Mouse (Mus musculus) kidney, postnatal 0 days (tissue): ENCODE measurements around the gene Bdp1. TPM values are rescaled to one million over a fixed set of nuclear protein-coding genes. Genes with fewer than 3 reads are reported as not detected.

Experiments used
- ATAC-seq: fragments of 200-750 bp; cut with Nextera tagmentation; replicated peaks from 2 replicates; pipeline ENCODE4 v1.8.0; 2017; ENCODE audit warnings: low read depth, moderate number of reproducible peaks, moderate TSS enrichment, moderate library complexity; ENCODE audit not compliant: low FRiP score
- DNase-seq: peaks from one replicate; pipeline ENCODE4 v3.0.0-alpha.2; 2016; ENCODE audit warnings: low spot score
- H3K27ac ChIP-seq: fragments of 300-500 bp; sonication (generic); 2 replicates; pipeline ENCODE4 v1.5.1; 2014; ENCODE audit warnings: mild to moderate bottlenecking
- H3K27me3 ChIP-seq: fragments of 300-500 bp; sonication (generic); 2 replicates; pipeline ENCODE4 v1.6.1; 2014; ENCODE audit warnings: low read length, mixed read lengths; ENCODE audit not compliant: insufficient read depth
- H3K36me3 ChIP-seq: fragments of 300-500 bp; sonication (generic); 2 replicates; pipeline ENCODE4 v1.6.1; 2014; ENCODE audit warnings: low read length, mixed read lengths; ENCODE audit not compliant: insufficient read depth
- H3K4me1 ChIP-seq: fragments of 300-500 bp; sonication (generic); replicated peaks from 2 replicates; pipeline ENCODE4 v1.6.1; 2014; ENCODE audit warnings: antibody characterized with exemption, low read length, mixed read lengths; ENCODE audit not compliant: insufficient read depth
- H3K4me2 ChIP-seq: fragments of 300-500 bp; sonication (generic); 2 replicates; pipeline ENCODE4 v1.6.1; 2014; ENCODE audit warnings: mild to moderate bottlenecking, low read length, moderate library complexity, mixed read lengths
- H3K4me3 ChIP-seq: fragments of 300-500 bp; sonication (generic); replicated peaks from 2 replicates; pipeline ENCODE4 v1.5.1; 2014; ENCODE audit warnings: low read depth, low read length
- H3K9ac ChIP-seq: fragments of 300-500 bp; sonication (generic); 2 replicates; pipeline ENCODE4 v1.6.1; 2014; ENCODE audit warnings: low read depth, low read length
- H3K9me3 ChIP-seq: fragments of 300-500 bp; sonication (generic); replicated peaks from 2 replicates; pipeline ENCODE4 v1.6.1; 2016; ENCODE audit warnings: low read length, inconsistent platforms, mixed read lengths
- CTCF ChIP-seq: IDR thresholded peaks from 2 replicates; pipeline ENCODE4 v1.5.1; 2016; ENCODE audit warnings: antibody characterized with exemption, low read depth, mild to moderate bottlenecking, moderate library complexity
- WGBS: fragments of 180-500 bp; shearing (Covaris S2); extraction: QIAGEN DNeasy Blood & Tissue Kit; methylation state at CpG from one replicate; pipeline ENCODE4 v1.1.7; 2014; 5-methylcytosine and 5-hydroxymethylcytosine counted together
- polyA plus RNA-seq: library from polyadenylated mRNA; unstranded; fragments of >200 nt; fragmentation: Nextera tagmentation; extraction: Ambion mirVana; gene quantifications from 2 replicates; pipeline ENCODE4 v1.2.1, GENCODE M21; 2015

Gene Bdp1
- polyA plus RNA-seq, 1 experiment from 2014 or later, result 21.6 TPM

DNA sequence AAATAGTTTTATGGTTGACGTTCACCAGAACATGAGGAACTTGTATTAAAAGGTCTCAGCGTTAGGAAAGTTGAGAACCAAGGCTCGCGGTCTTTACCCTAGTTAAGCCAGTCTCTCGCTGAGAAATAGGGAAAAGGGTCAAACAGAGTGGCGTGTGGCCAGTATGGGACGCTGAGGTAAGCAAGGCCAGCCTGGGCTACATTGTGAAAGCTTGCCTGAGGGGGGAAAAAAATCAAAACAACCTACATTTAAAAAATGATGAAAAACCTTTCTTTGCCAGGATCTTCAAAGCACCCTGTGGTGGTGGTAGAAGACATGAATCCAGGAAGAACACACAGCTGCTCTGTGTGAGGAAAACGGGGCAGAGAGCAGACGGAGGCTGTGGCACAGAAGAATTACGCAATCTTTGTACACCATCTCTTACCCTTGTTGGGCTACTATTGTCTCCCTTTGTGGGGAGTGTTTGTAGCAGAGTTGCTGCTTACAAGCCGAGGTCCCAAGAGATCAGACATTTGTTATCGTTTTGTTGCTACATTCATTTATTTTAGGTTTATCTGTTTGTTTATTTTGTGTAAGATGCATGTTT is 97.9 kb downstream of the Bdp1 start:
- WGBS, result 85% methylated on average over 12 of the region's 12 CpGs
- no peak for ATAC-seq
- TF ChIP-seq CTCF, result no peak

DNA sequence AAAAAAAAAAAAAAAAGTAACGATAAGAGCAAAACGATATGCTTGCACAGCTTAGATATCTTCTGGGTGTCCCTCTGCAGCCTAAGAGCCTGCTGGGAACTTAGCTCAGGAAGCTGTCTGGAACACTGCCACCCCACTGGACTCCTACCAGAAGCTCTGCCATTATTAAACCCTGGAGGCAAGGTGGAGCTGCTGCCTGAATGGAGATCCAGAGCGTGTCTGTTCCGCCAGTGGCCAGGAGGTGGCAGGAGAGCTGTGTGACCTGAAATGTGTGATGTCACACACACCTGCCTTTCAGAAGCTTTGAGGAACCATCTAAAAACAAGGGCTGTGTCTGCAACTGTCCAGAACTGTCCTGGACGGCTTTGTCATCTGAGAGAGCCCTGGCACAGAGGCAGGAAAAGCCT is 102.1 kb downstream of the Bdp1 start:
- DNase-seq (peak; percentile 80), ATAC-seq (0 out of 2 replicates have a peak, but pooled peaks have one; percentile 33)
- Histone ChIP-seq H3K27ac (no peak overlapping the region), H3K4me3 (no peak overlapping the region), H3K4me2 (no peak overlapping the region), H3K27me3 (no peaks in the 10 kb centered on the region), H3K9ac (no peak overlapping the region), H3K36me3 (no peaks in the 10 kb centered on the region), H3K4me1 (no peaks in the 10 kb centered on the region), H3K9me3 (no peaks in the 10 kb centered on the region)
- TF ChIP-seq CTCF, result peak; percentile 85
- WGBS, result 34% methylated on average over 5 of the region's 5 CpGs

More for the DNA sequence above, 97.9 kb downstream of the Bdp1 start:
- H3K36me3 ChIP-seq, result no peaks in the 10 kb centered on the region
- no peaks in the 10 kb centered on the region for H3K4me1 ChIP-seq
- no peak overlapping the region for H3K4me3 ChIP-seq
- no peak overlapping the region for H3K4me2 ChIP-seq
- no peak for DNase-seq
- no peaks in the 10 kb centered on the region for H3K27me3 ChIP-seq
- no peak overlapping the region for H3K27ac ChIP-seq
- no peaks in the 10 kb centered on the region for H3K9me3 ChIP-seq
- H3K9ac ChIP-seq, result no peak overlapping the region

DNA sequence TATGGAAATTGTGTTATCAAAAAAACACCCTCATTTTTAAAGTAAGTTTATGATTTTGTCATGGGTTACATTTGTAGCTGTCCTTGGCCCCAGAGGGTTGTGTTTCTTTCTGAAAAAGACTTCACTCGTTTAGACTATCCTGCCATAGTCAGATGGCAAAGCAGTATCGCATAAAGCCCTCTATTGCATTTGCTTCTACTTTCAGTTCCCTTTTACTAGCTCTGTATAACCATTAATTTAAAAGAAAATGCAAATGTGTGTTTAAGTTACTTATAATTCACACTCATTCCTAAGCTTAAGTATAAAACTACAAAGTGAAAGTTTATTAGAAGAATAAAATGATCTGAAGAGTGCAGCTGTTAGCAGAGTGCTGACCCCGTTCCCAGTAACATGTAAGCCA is 104.8 kb downstream of the Bdp1 start:
- DNase-seq (no peak), ATAC-seq (no peak)
- Histone ChIP-seq H3K4me2 (no peak overlapping the region), H3K36me3 (no peaks in the 10 kb centered on the region), H3K4me1 (no peaks in the 10 kb centered on the region), H3K27ac (no peak overlapping the region), H3K4me3 (no peak overlapping the region), H3K27me3 (no peaks in the 10 kb centered on the region), H3K9ac (no peak overlapping the region), H3K9me3 (no peaks in the 10 kb centered on the region)
- TF ChIP-seq CTCF, result no peak
- WGBS, result 89% methylated on average over 3 of the region's 3 CpGs

DNA sequence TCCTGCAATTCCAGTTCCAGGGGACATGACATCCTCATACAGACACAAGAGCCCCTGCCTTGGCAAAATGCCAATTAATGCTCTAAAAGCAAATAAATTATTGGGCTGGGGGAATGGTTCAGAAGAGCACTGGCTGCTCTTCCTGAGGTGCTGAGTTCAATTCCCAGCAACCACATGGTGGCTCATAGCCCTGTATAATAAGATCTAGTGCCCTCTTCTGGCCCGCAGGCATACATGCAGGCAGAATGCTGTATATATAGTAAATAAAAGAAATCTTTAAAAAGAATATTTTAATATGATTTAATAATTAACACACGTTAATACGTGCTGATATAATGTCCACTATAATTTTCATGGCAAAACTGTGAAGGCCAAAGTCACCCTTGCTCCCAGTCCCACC is 105.8 kb downstream of the Bdp1 start:
- no peak for DNase-seq

DNA sequence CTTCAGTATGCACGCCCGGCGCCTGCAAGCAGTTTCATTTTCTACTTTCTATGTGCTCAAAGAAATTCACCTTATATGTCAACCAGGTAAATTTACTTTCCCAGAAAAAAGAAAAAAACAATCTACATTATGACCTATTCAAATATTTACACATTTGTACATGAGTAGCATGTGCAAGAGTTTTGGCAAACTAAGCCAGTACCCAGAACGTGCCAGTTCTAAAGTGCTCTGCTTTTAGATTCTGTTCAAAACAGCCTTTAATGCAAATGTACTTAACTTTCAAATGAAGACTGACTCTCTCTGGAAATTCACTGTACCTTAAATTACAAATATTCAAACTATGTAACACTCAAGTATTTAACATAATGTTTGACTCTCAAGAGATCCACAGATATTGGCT is 114.3 kb downstream of the Bdp1 start:
- H3K4me3 ChIP-seq, result no peak overlapping the region
- WGBS, result 93% methylated on average over 4 of the region's 4 CpGs
- H3K9ac ChIP-seq, result no peak overlapping the region
- no peaks in the 10 kb centered on the region for H3K4me1 ChIP-seq
- H3K27ac ChIP-seq, result no peak overlapping the region
- H3K36me3 ChIP-seq, result peaks cover 7% of the 10 kb centered on the region; the same call in 1 of the 2 replicates
- H3K4me2 ChIP-seq, result no peak overlapping the region
- ATAC-seq (no peak), DNase-seq (no peak)
- TF ChIP-seq CTCF, result no peak
- H3K27me3 ChIP-seq, result no peaks in the 10 kb centered on the region
- H3K9me3 ChIP-seq, result no peaks in the 10 kb centered on the region

More for the DNA sequence above, 105.8 kb downstream of the Bdp1 start:
- H3K9ac ChIP-seq, result no peak overlapping the region
- WGBS, result 87% methylated on average over 3 of the region's 3 CpGs
- no peaks in the 10 kb centered on the region for H3K4me1 ChIP-seq
- no peaks in the 10 kb centered on the region for H3K36me3 ChIP-seq
- no peaks in the 10 kb centered on the region for H3K9me3 ChIP-seq
- H3K4me3 ChIP-seq, result no peak overlapping the region
- TF ChIP-seq CTCF, result peak; percentile 45
- ATAC-seq, result no peak
- no peaks in the 10 kb centered on the region for H3K27me3 ChIP-seq
- H3K27ac ChIP-seq, result no peak overlapping the region
- H3K4me2 ChIP-seq, result no peak overlapping the region

DNA sequence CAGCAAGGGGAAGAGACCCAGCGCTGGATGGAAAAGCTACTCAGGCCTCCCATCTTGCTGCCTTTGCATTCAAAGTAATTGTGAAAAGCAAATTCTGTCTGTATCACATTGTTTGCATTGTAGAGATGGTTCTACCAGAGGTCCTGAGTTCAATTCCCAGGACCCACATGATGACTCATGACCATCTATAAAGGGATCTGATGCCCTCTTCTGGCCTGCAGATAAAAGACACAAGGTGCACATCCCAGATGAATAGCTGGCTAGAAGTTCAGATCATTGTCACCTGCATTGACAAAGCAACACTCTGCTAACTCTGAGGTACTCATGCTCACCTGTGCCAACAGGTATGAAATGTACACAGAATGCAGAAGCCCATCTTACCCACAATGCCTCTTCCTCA is 120.5 kb downstream of the Bdp1 start:
- Histone ChIP-seq H3K36me3 (peaks cover 6% of the 10 kb centered on the region), H3K4me2 (no peak overlapping the region), H3K9me3 (no peaks in the 10 kb centered on the region), H3K4me3 (no peak overlapping the region), H3K27me3 (no peaks in the 10 kb centered on the region), H3K9ac (no peak overlapping the region), H3K27ac (no peak overlapping the region), H3K4me1 (no peaks in the 10 kb centered on the region)
- WGBS, result 90% methylated on average over 1 of the region's 1 CpGs
- 0 out of 2 replicates have a peak, but pooled peaks have one; percentile 16 for TF ChIP-seq CTCF
- ATAC-seq, result no peak
- DNase-seq, result no peak

DNA sequence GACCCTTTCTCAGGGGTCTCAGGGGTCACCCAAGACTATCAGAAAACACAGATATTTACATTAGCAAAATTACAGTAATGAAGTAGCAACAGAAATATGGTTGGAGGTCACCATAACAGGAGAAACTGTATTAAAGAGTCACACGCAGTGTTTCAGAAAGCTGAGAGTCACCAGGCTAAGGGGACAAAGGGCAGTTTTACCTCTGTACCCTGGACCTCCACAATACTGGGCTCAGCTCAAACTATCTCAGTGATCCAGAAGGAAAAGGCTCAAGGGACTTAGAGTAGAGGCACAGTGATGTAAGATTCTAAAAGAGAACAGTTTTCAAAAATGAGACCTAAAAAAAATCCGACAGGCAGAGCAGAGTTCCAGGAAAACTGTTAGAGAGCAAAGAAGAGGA is 124.5 kb downstream of the Bdp1 start:
- Histone ChIP-seq H3K4me3 (no peak overlapping the region), H3K9ac (no peak overlapping the region), H3K9me3 (no peaks in the 10 kb centered on the region), H3K27me3 (no peaks in the 10 kb centered on the region), H3K36me3 (peaks cover 11% of the 10 kb centered on the region; the same call in 1 of the 2 replicates), H3K27ac (no peak overlapping the region), H3K4me1 (no peaks in the 10 kb centered on the region), H3K4me2 (no peak overlapping the region)
- peak; percentile 10 for DNase-seq
- no peak for ATAC-seq
- WGBS, result 60% methylated on average over 2 of the region's 2 CpGs
- no peak for TF ChIP-seq CTCF
